Mouse (Mus musculus) hematopoietic multipotent progenitor cell, adult 10-12 weeks (in vitro differentiated cells): Measurements from ENCODE around the gene Gm20795. TPM values are rescaled to one million over a fixed set of nuclear protein-coding genes. Genes with fewer than 3 reads are reported as not detected.

ENCODE experiments used
- polyA plus RNA-seq: library from polyadenylated mRNA; stranded (reverse); fragments of >175 nt; gene quantifications from 2 replicates; pipeline ENCODE4 v1.2.3, GENCODE M21; 2012; ENCODE audit warnings: low replicate concordance

Gm20795 gene
- polyA plus RNA-seq, result not detected in 2 replicates

GRCm38 (mm10) chrY:40804614-40805013 lies at the start of gene Gm20795:
Gene Gm20795, plus strand, starts transcription at chrY:40804914.

GRCm38 (mm10) chrY:40775665-40776064 lies 29.0 kb upstream of the Gm20795 start, which contains the start of gene Gm21797:
Gene Gm21797, minus strand, starts transcription at chrY:40775765.

Other genes with a start within 250 kb of the Gm20795 start
- not detected in 2 replicates for gene Gm21852, start 152.9 kb upstream of the Gm20795 start, polyA plus RNA-seq
- gene Gm21797, start 29.1 kb upstream of the Gm20795 start, polyA plus RNA-seq, result not detected in 2 replicates